Mouse (Mus musculus): ENCODE measurements around the gene Smcr8. TPM values are rescaled to one million over a fixed set of nuclear protein-coding genes. Genes with fewer than 3 reads are reported as not detected.

Gene Smcr8
- polyA plus RNA-seq, 1 experiment: 12.1 TPM

DNA sequence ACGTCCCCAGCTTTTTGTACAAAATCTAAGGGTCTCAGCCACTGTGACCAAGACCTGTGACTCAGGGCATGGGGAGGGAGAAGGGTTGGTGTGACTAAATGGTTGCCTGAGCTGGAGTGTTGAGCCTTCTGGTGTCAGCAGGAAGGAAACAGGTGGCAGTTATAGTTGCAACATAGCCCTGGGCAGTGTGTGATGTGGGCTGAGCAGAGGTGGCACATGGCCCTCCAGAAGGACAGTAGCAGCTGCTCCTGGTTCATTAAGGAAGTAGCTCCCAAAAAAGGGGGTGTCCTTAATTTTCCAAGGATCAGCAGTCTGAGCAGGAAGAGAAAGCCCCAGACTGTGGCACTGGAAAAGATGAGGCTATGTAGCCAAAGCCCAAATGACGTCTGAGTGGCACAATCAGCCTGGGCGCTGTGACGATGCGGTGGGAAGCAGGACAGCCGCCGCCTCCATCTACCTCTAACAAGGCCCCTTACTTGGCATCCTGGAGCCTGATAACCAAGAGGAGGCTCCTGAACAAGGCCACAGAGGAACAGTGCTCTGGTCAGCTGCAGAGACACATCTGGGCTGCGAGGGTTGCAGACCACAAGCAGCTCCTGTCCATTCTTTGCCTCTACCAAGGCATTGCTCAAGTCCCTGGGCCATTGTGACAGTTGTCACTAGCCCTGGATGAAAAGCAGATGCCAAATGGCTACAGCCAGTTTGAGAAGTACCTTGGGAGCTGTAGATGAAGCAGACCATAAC lies 7.0 kb downstream of the Smcr8 start:
- Histone ChIP-seq H3K4me3 (ENCODE audit: insufficient read depth, low read depth, low read length) (no peak overlapping the region), H3K27me3 (replicated peaks; ENCODE audit: control insufficient read depth, insufficient read depth, low read length) (no peaks in the 10 kb centered on the region), H3K27ac (ENCODE audit: insufficient read depth, low read depth, low read length) (no peak overlapping the region), H3K4me1 (ENCODE audit: control insufficient read depth, insufficient read depth, low read length) (peaks cover 21% of the 10 kb centered on the region; the same call in 1 of the 2 replicates), H3K36me3 (ENCODE audit: control insufficient read depth, insufficient read depth, low read length) (peaks cover 6% of the 10 kb centered on the region; the same call in 1 of the 2 replicates)
- TF ChIP-seq POLR2A (IDR thresholded peaks at IDR 0.05; ENCODE audit: low read depth, low read length): no peak
- TF ChIP-seq CTCF (conservative IDR thresholded peaks at IDR 0.05; ENCODE audit: insufficient read depth, insufficient read length, low read depth, low read length): no peak
- no peak for DNase-seq
- WGBS: 86% methylated on average over 8 of the region's 8 CpGs

- no peak for TF ChIP-seq CTCF (conservative IDR thresholded peaks at IDR 0.05; ENCODE audit: insufficient read depth, insufficient read length, low read depth, low read length)
- no peak for TF ChIP-seq POLR2A (IDR thresholded peaks at IDR 0.05; ENCODE audit: low read depth, low read length)
- no peak overlapping the region for H3K27ac ChIP-seq (ENCODE audit: insufficient read depth, low read depth, low read length)
- peaks cover 7% of the 10 kb centered on the region; the same call in 1 of the 2 replicates for H3K4me1 ChIP-seq (ENCODE audit: control insufficient read depth, insufficient read depth, low read length)
- no peak overlapping the region for H3K4me3 ChIP-seq (ENCODE audit: insufficient read depth, low read depth, low read length)
- 39% methylated on average over 1 of the region's 1 CpGs for WGBS
- no peaks in the 10 kb centered on the region for H3K27me3 ChIP-seq (replicated peaks; ENCODE audit: control insufficient read depth, insufficient read depth, low read length)
- peaks cover 6% of the 10 kb centered on the region; the same call in 1 of the 2 replicates for H3K36me3 ChIP-seq (ENCODE audit: control insufficient read depth, insufficient read depth, low read length)
- no peak for DNase-seq
These were observed 10.3 kb downstream of the Smcr8 start for GRCm38 (mm10) chr11:60787595-60787994.

DNA sequence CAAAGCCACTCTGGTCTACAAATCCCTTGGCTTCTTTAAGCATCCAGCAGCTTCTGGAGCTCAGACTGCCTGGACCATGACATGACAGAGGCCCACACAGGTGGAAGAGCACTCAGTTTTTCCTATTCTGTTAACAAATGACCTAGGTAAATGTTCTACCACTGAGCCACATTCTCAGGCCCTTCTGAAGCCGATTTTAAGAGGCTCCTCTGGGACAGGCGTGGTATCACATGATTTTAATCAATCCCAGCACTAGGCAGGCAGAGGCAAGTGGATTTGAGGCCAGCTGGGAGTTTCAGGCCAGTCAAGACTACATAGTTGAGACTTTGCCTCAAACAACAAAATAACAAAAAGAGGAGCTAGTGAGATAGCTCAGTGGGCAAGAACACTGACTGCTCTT lies 13.1 kb downstream of the Smcr8 start:
- peaks cover 7% of the 10 kb centered on the region; the same call in 1 of the 2 replicates for H3K4me1 ChIP-seq (ENCODE audit: control insufficient read depth, insufficient read depth, low read length)
- WGBS: 49% methylated on average over 2 of the region's 2 CpGs
- DNase-seq: peak; percentile 42
- H3K27ac ChIP-seq (ENCODE audit: insufficient read depth, low read depth, low read length): no peak overlapping the region
- H3K36me3 ChIP-seq (ENCODE audit: control insufficient read depth, insufficient read depth, low read length): peaks cover 7% of the 10 kb centered on the region; the same call in 1 of the 2 replicates
- H3K4me3 ChIP-seq (ENCODE audit: insufficient read depth, low read depth, low read length): no peak overlapping the region
- no peaks in the 10 kb centered on the region for H3K27me3 ChIP-seq (replicated peaks; ENCODE audit: control insufficient read depth, insufficient read depth, low read length)
- TF ChIP-seq POLR2A (IDR thresholded peaks at IDR 0.05; ENCODE audit: low read depth, low read length) (no peak), CTCF (conservative IDR thresholded peaks at IDR 0.05; ENCODE audit: insufficient read depth, insufficient read length, low read depth, low read length) (no peak)

DNA sequence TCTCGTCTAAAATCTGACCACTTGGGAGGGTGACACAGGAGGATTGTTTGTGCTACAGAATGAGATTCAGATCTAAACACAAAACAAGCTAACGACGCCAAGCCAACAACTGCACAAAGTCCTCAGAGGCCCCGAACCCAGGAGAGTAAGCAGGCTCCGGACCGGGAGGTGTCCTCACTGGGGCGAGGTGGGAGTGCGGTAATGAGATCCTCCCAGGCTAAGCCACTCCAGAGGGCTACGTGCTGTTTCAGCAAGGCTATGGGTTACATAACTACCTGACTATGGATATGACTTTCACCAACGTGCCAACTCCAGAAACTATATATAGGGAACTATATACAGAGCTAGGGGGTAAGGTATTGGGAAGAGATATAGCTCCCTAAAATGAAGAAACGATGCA lies 19.0 kb downstream of the Smcr8 start:
- Histone ChIP-seq H3K27me3 (replicated peaks; ENCODE audit: control insufficient read depth, insufficient read depth, low read length) (no peaks in the 10 kb centered on the region), H3K4me1 (ENCODE audit: control insufficient read depth, insufficient read depth, low read length) (no peaks in the 10 kb centered on the region), H3K36me3 (ENCODE audit: control insufficient read depth, insufficient read depth, low read length) (peaks cover 1% of the 10 kb centered on the region; the same call in 1 of the 2 replicates), H3K4me3 (ENCODE audit: insufficient read depth, low read depth, low read length) (no peak overlapping the region), H3K27ac (ENCODE audit: insufficient read depth, low read depth, low read length) (no peak overlapping the region)
- TF ChIP-seq CTCF (conservative IDR thresholded peaks at IDR 0.05; ENCODE audit: insufficient read depth, insufficient read length, low read depth, low read length) (no peak), POLR2A (IDR thresholded peaks at IDR 0.05; ENCODE audit: low read depth, low read length) (no peak)
- DNase-seq: no peak
- WGBS: 72% methylated on average over 11 of the region's 11 CpGs

GRCm38 (mm10) chr11:60799977-60800376 lies 22.7 kb downstream of the Smcr8 start:
- TF ChIP-seq POLR2A (IDR thresholded peaks at IDR 0.05; ENCODE audit: low read depth, low read length) (no peak), CTCF (conservative IDR thresholded peaks at IDR 0.05; ENCODE audit: insufficient read depth, insufficient read length, low read depth, low read length) (no peak)
- DNase-seq: no peak
- WGBS: 81% methylated on average over 4 of the region's 4 CpGs
- no peaks in the 10 kb centered on the region for H3K4me1 ChIP-seq (ENCODE audit: control insufficient read depth, insufficient read depth, low read length)
- H3K27ac ChIP-seq (ENCODE audit: insufficient read depth, low read depth, low read length): no peak overlapping the region
- no peaks in the 10 kb centered on the region; the same call in 1 of the 2 replicates for H3K36me3 ChIP-seq (ENCODE audit: control insufficient read depth, insufficient read depth, low read length)
- H3K4me3 ChIP-seq (ENCODE audit: insufficient read depth, low read depth, low read length): no peak overlapping the region
- H3K27me3 ChIP-seq (replicated peaks; ENCODE audit: control insufficient read depth, insufficient read depth, low read length): no peaks in the 10 kb centered on the region

DNA sequence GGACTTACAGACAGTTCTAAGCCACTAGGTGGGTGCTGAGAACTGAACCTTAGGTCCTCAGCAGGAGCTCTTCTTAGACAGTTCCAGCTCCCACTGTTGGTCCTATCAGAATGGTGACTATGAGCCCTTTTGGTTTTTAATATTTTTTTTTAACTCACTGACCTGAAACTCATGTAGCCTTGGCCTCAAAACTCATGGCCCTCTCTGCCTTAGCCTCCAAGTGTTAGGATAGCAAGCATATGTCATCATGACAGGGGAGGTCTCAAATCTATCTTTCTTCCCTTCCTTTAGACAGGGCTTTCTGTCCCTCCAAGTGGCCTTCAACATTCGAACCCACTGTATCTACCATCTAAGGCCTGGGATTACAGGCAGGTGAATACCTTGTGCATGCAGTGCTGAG lies 23.6 kb downstream of the Smcr8 start:
- Histone ChIP-seq H3K4me1 (ENCODE audit: control insufficient read depth, insufficient read depth, low read length) (0 out of 2 replicates have a peak, but pooled peaks cover 1% of the 10 kb centered on the region), H3K27ac (ENCODE audit: insufficient read depth, low read depth, low read length) (no peak overlapping the region), H3K36me3 (ENCODE audit: control insufficient read depth, insufficient read depth, low read length) (no peaks in the 10 kb centered on the region; the same call in 1 of the 2 replicates), H3K27me3 (replicated peaks; ENCODE audit: control insufficient read depth, insufficient read depth, low read length) (no peaks in the 10 kb centered on the region), H3K4me3 (ENCODE audit: insufficient read depth, low read depth, low read length) (no peak overlapping the region)
- WGBS: 92% methylated on average over 1 of the region's 1 CpGs
- DNase-seq: no peak
- TF ChIP-seq POLR2A (IDR thresholded peaks at IDR 0.05; ENCODE audit: low read depth, low read length) (no peak), CTCF (conservative IDR thresholded peaks at IDR 0.05; ENCODE audit: insufficient read depth, insufficient read length, low read depth, low read length) (no peak)

DNA sequence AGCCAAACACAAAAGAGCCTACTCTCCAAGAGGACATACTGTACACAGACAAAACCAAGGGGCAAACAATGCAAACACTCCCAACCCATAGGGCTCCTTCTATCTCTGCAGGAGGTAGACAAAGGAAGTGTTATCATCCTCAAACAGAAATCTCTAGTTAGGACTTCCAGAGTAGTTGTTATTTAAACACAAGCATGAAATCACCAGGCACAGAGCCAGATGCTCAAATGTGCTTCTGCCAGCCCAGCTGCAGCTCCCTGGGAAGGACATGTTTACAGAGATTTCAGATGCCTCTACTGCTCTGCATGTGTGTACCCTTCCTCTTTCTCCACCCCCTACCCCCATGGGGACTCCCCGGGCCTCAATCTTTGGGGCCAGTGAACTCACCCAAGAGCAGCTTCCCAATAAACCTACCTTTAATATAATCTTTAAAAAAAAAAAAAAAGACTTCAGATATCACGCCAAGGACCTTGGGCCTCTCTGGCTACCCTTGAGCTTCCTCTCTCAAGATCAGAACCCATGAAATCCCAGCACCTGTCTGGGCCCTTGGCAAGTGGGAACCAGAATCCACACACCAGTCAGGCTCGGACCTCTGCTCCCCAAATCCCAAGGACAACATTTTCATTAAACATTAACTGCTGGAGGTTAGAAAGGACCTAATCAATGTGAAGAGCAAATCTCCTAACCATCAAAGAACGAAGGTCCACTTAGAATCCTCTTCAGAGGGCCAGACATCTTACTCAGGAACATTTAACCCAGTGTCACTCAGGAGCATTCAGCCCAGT lies 31.2 kb downstream of the Smcr8 start:
- peak; percentile 86 for DNase-seq
- 34% methylated on average over 4 of the region's 4 CpGs for WGBS
- H3K27ac ChIP-seq (ENCODE audit: insufficient read depth, low read depth, low read length): peak overlapping the region; percentile 95
- 0 out of 2 replicates have a peak overlapping the region, but pooled peaks have one; percentile 14 for H3K4me3 ChIP-seq (ENCODE audit: insufficient read depth, low read depth, low read length)
- no peak for TF ChIP-seq POLR2A (IDR thresholded peaks at IDR 0.05; ENCODE audit: low read depth, low read length)
- TF ChIP-seq CTCF (conservative IDR thresholded peaks at IDR 0.05; ENCODE audit: insufficient read depth, insufficient read length, low read depth, low read length): no peak
- peaks cover 23% of the 10 kb centered on the region for H3K4me1 ChIP-seq (ENCODE audit: control insufficient read depth, insufficient read depth, low read length)
- no peaks in the 10 kb centered on the region for H3K27me3 ChIP-seq (replicated peaks; ENCODE audit: control insufficient read depth, insufficient read depth, low read length)
- H3K36me3 ChIP-seq (ENCODE audit: control insufficient read depth, insufficient read depth, low read length): no peaks in the 10 kb centered on the region; the same call in 1 of the 2 replicates

Measured in kidney, adult 2 months (tissue).